ENCODE assay signal across 23 mouse cellular contexts in genomic region chr2:126399454-126399853, GRCm38 (mm10).
DNase-seq lines count a peak whose midpoint lies in the region; ATAC-seq and TF ChIP-seq lines count a peak whose summit lies in the region.
"Had no signal": no experiment of that assay in that cellular context is flagged by ENCODE, and none has a peak within 500 bp of the region (broad histone marks: within the 10 kb centered on the region; RNA-seq: fewer than 3 reads in every experiment).

No protein-coding gene starts in this region.

- H3K27me3 ChIP-seq in C2C12 (ENCODE audit: control insufficient read depth, insufficient read depth, insufficient read length), result no peaks in the 10 kb centered on the region
- H3K27me3 ChIP-seq: embryonic facial prominence, embryonic 13.5 days; embryonic facial prominence, embryonic 15.5 days; forebrain, embryonic 12.5 days had no signal

- DNase-seq in retina, postnatal 1 day, result no peak
- DNase-seq in yolk sac, embryonic 10.5 days (ENCODE audit: low spot score), result no peak
- no peak for DNase-seq in kidney, postnatal 4 days
- DNase-seq: adrenal gland, adult 2 months; adrenal gland, postnatal 10 days; adrenal gland, postnatal 25 days; B cell, adult 2 months; cerebellum, adult 11 months; cerebellum, adult 18-20 months; cerebellum, adult 8-10 months; cerebellum, adult 9-11 months; cerebellum, postnatal 14 days; cerebellum, postnatal 36 days; embryo, embryonic 11 days had no signal

- H3K36me3 ChIP-seq in C2C12 (ENCODE audit: control insufficient read depth, insufficient read depth), result no peaks in the 10 kb centered on the region
- H3K36me3 ChIP-seq: embryonic facial prominence, embryonic 13.5 days; embryonic facial prominence, embryonic 15.5 days; forebrain, embryonic 10.5 days; forebrain, embryonic 12.5 days had no signal

- H3K79me3 ChIP-seq in C2C12 (ENCODE audit: low read depth), result no peaks in the 10 kb centered on the region

- H3K4me3 ChIP-seq in C2C12 (ENCODE audit: insufficient read depth, poor library complexity, severe bottlenecking), result no peak overlapping the region
- H3K4me3 ChIP-seq: embryonic facial prominence, embryonic 13.5 days; embryonic facial prominence, embryonic 15.5 days; erythroblast, embryonic 14.5 days; forebrain, embryonic 10.5 days; forebrain, embryonic 12.5 days had no signal

- no peaks in the 10 kb centered on the region for H3K79me2 ChIP-seq in C2C12 (ENCODE audit: control insufficient read depth, insufficient read depth)

- TF ChIP-seq CTCF in C2C12 (IDR thresholded peaks at IDR 0.05; ENCODE audit: control insufficient read depth, insufficient read depth, insufficient read length), result no peak

- H3ac ChIP-seq in C2C12 (ENCODE audit: control insufficient read depth, insufficient read length, low read depth), result no peak overlapping the region

- peak; percentile 52; the same call in 1 of the 2 replicates for ATAC-seq in megakaryocyte progenitor cell, adult 5-6 weeks (replicated peaks; ENCODE audit: poor library complexity)
- ATAC-seq: forebrain, embryonic 14.5 days; forebrain, embryonic 16.5 days had no signal

TF ChIP-seq in C2C12, 6 proteins besides CTCF, POLR2A, EP300 and RAD21:
- TF ChIP-seq CEBPB (IDR thresholded peaks at IDR 0.05; ENCODE audit: low read depth), result peak; percentile 86
- no peak for TF ChIP-seq MAX (IDR thresholded peaks at IDR 0.05)
